Mouse (Mus musculus) liver, embryonic 14.5 days (tissue): Measurements from ENCODE around the gene Gm42417.

ENCODE experiments used
- CTCF ChIP-seq: IDR thresholded peaks from 2 replicates; pipeline ENCODE4 v1.5.1; 2016; ENCODE audit warnings: antibody characterized with exemption, low read depth, control low read depth
- EP300 ChIP-seq: IDR thresholded peaks from 2 replicates; pipeline ENCODE4 v1.6.1; 2016; ENCODE audit warnings: antibody characterized with exemption, low read depth

DNA sequence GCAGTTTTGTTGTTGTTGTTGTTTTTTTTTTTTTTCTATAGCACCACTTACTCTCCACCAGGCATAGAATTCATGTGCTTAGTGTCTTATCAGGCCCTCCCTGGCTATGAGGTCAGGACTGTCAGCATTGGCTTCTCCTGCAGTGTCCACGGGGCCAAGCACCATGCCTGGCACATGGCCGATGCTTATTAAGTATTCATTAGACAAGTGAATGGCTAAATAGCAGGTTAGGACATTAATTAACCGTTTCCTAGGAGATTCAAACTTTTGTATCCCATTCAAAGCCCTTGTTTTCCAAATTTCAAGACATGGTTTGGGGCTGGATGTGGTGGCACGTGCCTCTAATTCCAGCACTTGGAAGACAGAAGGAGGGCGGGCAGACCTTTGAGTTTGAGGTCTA lies 42.0 kb upstream of the Gm42417 start:
- TF ChIP-seq CTCF: no peak
- no peak for TF ChIP-seq EP300
